Mouse (Mus musculus) T-helper 17 cell (primary cell): ENCODE data around the gene Sh2d2a.
"Not testable (repeated sequence)": the region's sequence is repeated elsewhere in the genome, so short reads cannot be mapped to it uniquely, and the experiment has no call there.

Source experiments
- in situ Hi-C, 2 experiments: fragments of 300-600 bp; cut with MboI, MseI; formaldehyde crosslinking; loops; 1 replicate in 1 of 2; 2 replicates in 1 of 2; pipeline ENCODE4 v1.15.1; 2025; ENCODE audit warnings: high pct_unique_total_duplicates in 2 of 2

Gene Sh2d2a

GRCm38 (mm10) chr3:87855936-87856335 is 9.4 kb downstream of the Sh2d2a start:
- in situ Hi-C loops = no loop called here

- in situ Hi-C loops = no loop called here
Observed at GRCm38 (mm10) chr3:87857666-87858065, 11.1 kb downstream of the Sh2d2a start.

GRCm38 (mm10) chr3:87859813-87860212 is 13.3 kb downstream of the Sh2d2a start:
- in situ Hi-C loops = loop anchor here in 1 of 2 experiments (5.0 kb wide), 1 partner anchor 93 kb away; no protein-coding TSS in a partner anchor

- in situ Hi-C loops = loop anchor here in 1 of 2 experiments (5.0 kb wide), 1 partner anchor 97 kb away; no protein-coding TSS in a partner anchor
Observed at GRCm38 (mm10) chr3:87864111-87864510, 17.6 kb downstream of the Sh2d2a start.

GRCm38 (mm10) chr3:87877730-87878129 is 31.2 kb downstream of the Sh2d2a start:
- in situ Hi-C loops = no loop called here

- in situ Hi-C loops = no loop called here
Observed at GRCm38 (mm10) chr3:87884291-87884690, 37.7 kb downstream of the Sh2d2a start.

- in situ Hi-C loops = no loop called here
Observed at GRCm38 (mm10) chr3:87884708-87885251, 38.2 kb downstream of the Sh2d2a start.

GRCm38 (mm10) chr3:87885281-87886003 is 38.9 kb downstream of the Sh2d2a start, which contains the start of gene Prcc:
Prcc (minus strand) TSS chr3:87885608.
- in situ Hi-C loops = no loop called here

- in situ Hi-C loops = no loop called here
Observed at GRCm38 (mm10) chr3:87886004-87886365, 39.4 kb downstream of the Sh2d2a start.

GRCm38 (mm10) chr3:87886416-87886815 is 39.9 kb downstream of the Sh2d2a start:
- in situ Hi-C loops = no loop called here

- in situ Hi-C loops = not testable (repeated sequence)
Observed at GRCm38 (mm10) chr3:87887400-87887799, 40.8 kb downstream of the Sh2d2a start.

GRCm38 (mm10) chr3:87891481-87891880 is 44.9 kb downstream of the Sh2d2a start:
- in situ Hi-C loops = loop anchor here in 1 of 2 experiments (5.0 kb wide), 1 partner anchor 36 kb away; no protein-coding TSS in a partner anchor

GRCm38 (mm10) chr3:87893367-87893905 is 46.9 kb downstream of the Sh2d2a start:
- in situ Hi-C loops = loop anchor here in 1 of 2 experiments (5.0 kb wide), 1 partner anchor 34 kb away; no protein-coding TSS in a partner anchor

GRCm38 (mm10) chr3:87899266-87899665 is 52.7 kb downstream of the Sh2d2a start:
- in situ Hi-C loops = no loop called here

- in situ Hi-C loops = no loop called here
Observed at GRCm38 (mm10) chr3:87899776-87900175, 53.2 kb downstream of the Sh2d2a start.

- in situ Hi-C loops = no loop called here
Observed at GRCm38 (mm10) chr3:87901036-87901624, 54.6 kb downstream of the Sh2d2a start.

GRCm38 (mm10) chr3:87901959-87902358 is 55.4 kb downstream of the Sh2d2a start:
- in situ Hi-C loops = not testable (repeated sequence)

GRCm38 (mm10) chr3:87903821-87904220 is 57.3 kb downstream of the Sh2d2a start:
- in situ Hi-C loops = no loop called here
